Mouse (Mus musculus) midbrain, embryonic 10.5 days (tissue): ENCODE results near the gene Diras1. TPM values are rescaled to one million over a fixed set of nuclear protein-coding genes. Genes with fewer than 3 reads are reported as not detected.

ENCODE experiments used
- DNase-seq: peaks from one replicate; pipeline ENCODE4 v3.0.0-alpha.2; 2017; ENCODE audit warnings: low spot score
- H3K27ac ChIP-seq: fragments of 300-500 bp; sonication (generic); replicated peaks from 2 replicates; pipeline ENCODE4 v1.5.1; 2016; ENCODE audit warnings: mild to moderate bottlenecking
- H3K27me3 ChIP-seq: fragments of 300-500 bp; sonication (generic); 2 replicates; pipeline ENCODE4 v1.6.1; 2016; ENCODE audit warnings: low read depth, mild to moderate bottlenecking; ENCODE audit not compliant: poor library complexity, severe bottlenecking
- H3K36me3 ChIP-seq: fragments of 300-500 bp; sonication (generic); 2 replicates; pipeline ENCODE4 v1.6.1; 2016; ENCODE audit warnings: mild to moderate bottlenecking, moderate library complexity
- H3K4me1 ChIP-seq: fragments of 300-500 bp; sonication (generic); 2 replicates; pipeline ENCODE4 v1.6.1; 2016
- H3K4me3 ChIP-seq: fragments of 300-500 bp; sonication (generic); 2 replicates; pipeline ENCODE4 v1.5.1; 2016; ENCODE audit warnings: mild to moderate bottlenecking, moderate library complexity
- H3K9me3 ChIP-seq: fragments of 300-500 bp; sonication (generic); replicated peaks from 2 replicates; pipeline ENCODE4 v1.6.1; 2016; ENCODE audit warnings: mild to moderate bottlenecking
- WGBS: fragments of 180-500 bp; shearing (Covaris S2); methylation state at CpG from one replicate; pipeline ENCODE4 v1.1.7; 2016; 5-methylcytosine and 5-hydroxymethylcytosine counted together
- polyA plus RNA-seq: library from polyadenylated mRNA; unstranded; fragments of >200 nt; fragmentation: Nextera tagmentation; extraction: Ambion mirVana; gene quantifications from 2 replicates; pipeline ENCODE4 v1.2.1, GENCODE M21; 2016

Diras1 gene
- polyA plus RNA-seq, 1 experiment from 2014 or later, result 3.0 TPM

- DNase-seq, result no peak
- H3K27me3 ChIP-seq, result peaks cover 58% of the 10 kb centered on the region
- 78% methylated on average over 5 of the region's 5 CpGs for WGBS
- no peaks in the 10 kb centered on the region for H3K36me3 ChIP-seq
- H3K4me3 ChIP-seq, result peak overlapping the region; percentile 62
- peaks cover 28% of the 10 kb centered on the region for H3K4me1 ChIP-seq
- no peaks in the 10 kb centered on the region for H3K9me3 ChIP-seq
- peak overlapping the region; percentile 76 for H3K27ac ChIP-seq
Observed at GRCm38 (mm10) chr10:81024346-81024937, 1.0 kb downstream of the Diras1 start.

GRCm38 (mm10) chr10:81022744-81023143, 2.7 kb downstream of the Diras1 start:
- Histone ChIP-seq H3K4me3 (no peak overlapping the region), H3K4me1 (peaks cover 29% of the 10 kb centered on the region), H3K27ac (no peak overlapping the region), H3K27me3 (peaks cover 58% of the 10 kb centered on the region), H3K9me3 (no peaks in the 10 kb centered on the region), H3K36me3 (no peaks in the 10 kb centered on the region)
- no peak for DNase-seq
- WGBS, result 69% methylated on average over 8 of the region's 8 CpGs

GRCm38 (mm10) chr10:81021547-81022110, 3.8 kb downstream of the Diras1 start:
- H3K27ac ChIP-seq, result no peak overlapping the region
- H3K4me3 ChIP-seq, result peak overlapping the region; percentile 27; the same call in 1 of the 2 replicates
- no peaks in the 10 kb centered on the region for H3K9me3 ChIP-seq
- DNase-seq, result no peak
- no peaks in the 10 kb centered on the region for H3K36me3 ChIP-seq
- H3K27me3 ChIP-seq, result peaks cover 58% of the 10 kb centered on the region
- peaks cover 29% of the 10 kb centered on the region for H3K4me1 ChIP-seq
- 15% methylated on average over 26 of the region's 26 CpGs for WGBS

- Histone ChIP-seq H3K27ac (no peak overlapping the region), H3K4me3 (no peak overlapping the region), H3K36me3 (no peaks in the 10 kb centered on the region), H3K4me1 (peaks cover 29% of the 10 kb centered on the region), H3K27me3 (peaks cover 46% of the 10 kb centered on the region), H3K9me3 (no peaks in the 10 kb centered on the region)
- 58% methylated on average over 2 of the region's 2 CpGs for WGBS
- DNase-seq, result no peak
Observed at GRCm38 (mm10) chr10:81020207-81020606, 5.3 kb downstream of the Diras1 start.

- Histone ChIP-seq H3K27ac (peak overlapping the region; percentile 49), H3K27me3 (peaks cover 41% of the 10 kb centered on the region), H3K9me3 (no peaks in the 10 kb centered on the region), H3K4me3 (no peak overlapping the region), H3K4me1 (peaks cover 28% of the 10 kb centered on the region), H3K36me3 (no peaks in the 10 kb centered on the region)
- DNase-seq, result no peak
- 83% methylated on average over 6 of the region's 6 CpGs for WGBS
Observed at GRCm38 (mm10) chr10:81019687-81020086, 5.8 kb downstream of the Diras1 start.

- Histone ChIP-seq H3K9me3 (no peaks in the 10 kb centered on the region), H3K27me3 (peaks cover 35% of the 10 kb centered on the region), H3K4me1 (peaks cover 35% of the 10 kb centered on the region), H3K4me3 (no peak overlapping the region), H3K36me3 (no peaks in the 10 kb centered on the region), H3K27ac (no peak overlapping the region)
- 39% methylated on average over 10 of the region's 10 CpGs for WGBS
- peak; percentile 42 for DNase-seq
Observed at GRCm38 (mm10) chr10:81018326-81018725, 7.1 kb downstream of the Diras1 start.

GRCm38 (mm10) chr10:81016645-81017044, 8.8 kb downstream of the Diras1 start:
- no peak overlapping the region for H3K4me3 ChIP-seq
- H3K9me3 ChIP-seq, result no peaks in the 10 kb centered on the region
- peaks cover 28% of the 10 kb centered on the region for H3K4me1 ChIP-seq
- H3K27me3 ChIP-seq, result peaks cover 18% of the 10 kb centered on the region
- no peak overlapping the region for H3K27ac ChIP-seq
- no peaks in the 10 kb centered on the region for H3K36me3 ChIP-seq
- 4% methylated on average over 7 of the region's 7 CpGs for WGBS
- peak; percentile 63 for DNase-seq

- Histone ChIP-seq H3K4me1 (peaks cover 26% of the 10 kb centered on the region), H3K4me3 (no peak overlapping the region), H3K36me3 (no peaks in the 10 kb centered on the region), H3K27me3 (peaks cover 9% of the 10 kb centered on the region), H3K9me3 (no peaks in the 10 kb centered on the region), H3K27ac (no peak overlapping the region)
- DNase-seq, result no peak
- 93% methylated on average over 2 of the region's 2 CpGs for WGBS
Observed at GRCm38 (mm10) chr10:81015666-81016065, 9.8 kb downstream of the Diras1 start.

GRCm38 (mm10) chr10:81014393-81015384, 10.8 kb downstream of the Diras1 start, which contains the start of gene Gng7:
Gene Gng7 (minus strand): TSS chr10:81014945.
- H3K4me3 ChIP-seq, result peak within 1 kb of the TSS; percentile 56
- WGBS, result 10% methylated on average over 31 of the region's 31 CpGs
- no peaks in the 10 kb centered on the region for H3K36me3 ChIP-seq
- H3K27ac ChIP-seq, result peak within 1 kb of the TSS; percentile 76
- no peaks in the 10 kb centered on the region for H3K9me3 ChIP-seq
- peaks cover 25% of the 10 kb centered on the region for H3K4me1 ChIP-seq
- peak; percentile 99 for DNase-seq
- H3K27me3 ChIP-seq, result peaks cover 8% of the 10 kb centered on the region; the same call in 1 of the 2 replicates

GRCm38 (mm10) chr10:81010851-81011250, 14.6 kb downstream of the Diras1 start:
- no peak overlapping the region for H3K27ac ChIP-seq
- H3K36me3 ChIP-seq, result no peaks in the 10 kb centered on the region
- no peak for DNase-seq
- H3K9me3 ChIP-seq, result no peaks in the 10 kb centered on the region
- H3K4me3 ChIP-seq, result no peak overlapping the region
- WGBS, result 79% methylated on average over 6 of the region's 6 CpGs
- peaks cover 8% of the 10 kb centered on the region; the same call in 1 of the 2 replicates for H3K27me3 ChIP-seq
- H3K4me1 ChIP-seq, result peaks cover 22% of the 10 kb centered on the region

- Histone ChIP-seq H3K9me3 (no peaks in the 10 kb centered on the region), H3K27me3 (no peaks in the 10 kb centered on the region), H3K4me3 (no peak overlapping the region), H3K27ac (no peak overlapping the region), H3K36me3 (no peaks in the 10 kb centered on the region), H3K4me1 (peaks cover 7% of the 10 kb centered on the region; the same call in 1 of the 2 replicates)
- WGBS, result 31% methylated on average over 7 of the region's 7 CpGs
- DNase-seq, result no peak
Observed at GRCm38 (mm10) chr10:81007240-81007639, 18.2 kb downstream of the Diras1 start.

GRCm38 (mm10) chr10:81006005-81006677, 19.3 kb downstream of the Diras1 start:
- H3K36me3 ChIP-seq, result no peaks in the 10 kb centered on the region
- 90% methylated on average over 7 of the region's 7 CpGs for WGBS
- H3K4me3 ChIP-seq, result no peak overlapping the region
- peaks cover 8% of the 10 kb centered on the region for H3K27me3 ChIP-seq
- H3K4me1 ChIP-seq, result peaks cover 15% of the 10 kb centered on the region
- no peak for DNase-seq
- H3K9me3 ChIP-seq, result no peaks in the 10 kb centered on the region
- H3K27ac ChIP-seq, result no peak overlapping the region
